Mouse (Mus musculus): ENCODE measurements around the gene Trim43b.
"Not testable (repeated sequence)": the region's sequence is repeated elsewhere in the genome, so short reads cannot be mapped to it uniquely, and the experiment has no call there.

Trim43b gene

DNA sequence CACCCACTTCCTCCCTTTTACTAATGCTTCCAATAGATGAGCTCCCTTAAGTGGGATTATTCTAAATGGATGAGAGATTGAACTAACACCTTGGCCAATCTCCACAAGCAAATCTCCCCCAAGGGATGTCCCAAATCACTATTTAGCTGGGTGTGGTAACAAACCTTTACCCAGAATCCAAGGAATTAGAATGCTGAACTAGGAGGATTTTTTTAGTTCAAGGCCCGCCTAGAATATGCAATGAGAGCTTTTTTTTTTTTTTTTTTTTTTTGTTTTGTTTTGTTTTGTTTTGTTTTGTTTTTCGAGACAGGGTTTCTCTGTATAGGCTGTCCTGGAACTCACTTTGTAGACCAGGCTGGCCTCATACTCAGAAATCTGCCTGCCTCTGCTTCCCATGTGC, at the start of gene Trim43b:
TSS of gene Trim43b (minus strand) at position 101 of the 400 bp plus-strand sequence.
- not testable (repeated sequence) for DNase-seq

DNA sequence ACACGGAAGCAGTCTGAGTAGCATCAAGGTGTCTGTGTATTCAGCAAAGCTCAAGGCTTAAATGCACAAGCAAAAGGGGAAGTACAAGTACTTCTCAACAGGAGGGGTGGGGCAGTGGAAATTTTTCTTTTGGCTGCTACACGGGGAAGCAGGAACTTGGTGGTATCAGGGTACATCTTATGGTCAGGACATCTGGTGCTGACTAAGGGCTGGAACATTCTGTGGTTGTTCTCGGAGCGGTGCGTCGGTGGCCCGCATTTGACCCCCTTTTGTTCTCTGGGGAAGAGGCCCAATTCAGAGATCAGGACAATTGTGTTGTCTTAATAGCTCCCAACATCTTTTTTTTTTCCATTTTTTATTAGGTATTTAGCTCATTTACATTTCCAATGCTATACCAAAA, 11.9 kb upstream of the Trim43b start:
- not testable (repeated sequence) for DNase-seq

DNA sequence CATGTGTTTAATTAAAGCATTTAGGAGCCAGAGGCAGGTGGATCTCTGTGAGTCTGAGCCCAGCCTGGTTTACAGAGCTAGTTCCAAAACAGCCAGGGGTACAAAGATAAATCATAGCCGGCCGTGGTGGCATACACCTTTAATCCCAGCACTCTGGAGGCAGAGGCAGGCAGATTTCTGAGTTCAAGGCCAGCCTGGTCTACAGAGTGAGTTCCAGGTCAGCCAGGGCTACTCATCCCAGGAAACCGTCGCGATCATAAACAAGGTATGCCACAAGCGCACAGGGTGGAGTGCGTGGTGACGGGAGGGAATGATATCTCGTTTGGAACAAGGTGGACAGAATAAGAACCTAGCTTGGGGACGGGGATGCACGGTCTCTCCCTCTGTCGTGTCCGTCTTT, 5.9 kb downstream of the Trim43b start:
- not testable (repeated sequence) for DNase-seq

DNA sequence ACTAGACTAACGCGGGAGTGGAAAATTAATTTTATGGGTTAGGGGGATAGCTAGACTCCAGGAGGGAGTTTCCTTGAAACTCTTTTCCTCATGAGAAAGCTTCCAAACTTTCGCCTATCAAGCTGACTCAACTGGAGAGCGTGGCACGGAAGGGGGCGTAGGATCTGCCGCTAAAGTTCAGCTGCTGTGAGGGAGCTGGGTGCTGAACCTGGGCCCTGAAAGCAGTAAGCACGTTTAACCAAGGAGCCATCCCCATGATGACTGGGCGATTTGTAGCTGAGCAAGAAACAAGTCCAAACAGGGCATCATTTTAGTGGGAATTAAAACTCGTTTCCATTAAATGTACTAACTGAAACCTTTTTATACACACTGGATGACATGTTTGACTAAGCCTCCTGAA, 13.0 kb downstream of the Trim43b start:
- DNase-seq, result not testable (repeated sequence)

DNA sequence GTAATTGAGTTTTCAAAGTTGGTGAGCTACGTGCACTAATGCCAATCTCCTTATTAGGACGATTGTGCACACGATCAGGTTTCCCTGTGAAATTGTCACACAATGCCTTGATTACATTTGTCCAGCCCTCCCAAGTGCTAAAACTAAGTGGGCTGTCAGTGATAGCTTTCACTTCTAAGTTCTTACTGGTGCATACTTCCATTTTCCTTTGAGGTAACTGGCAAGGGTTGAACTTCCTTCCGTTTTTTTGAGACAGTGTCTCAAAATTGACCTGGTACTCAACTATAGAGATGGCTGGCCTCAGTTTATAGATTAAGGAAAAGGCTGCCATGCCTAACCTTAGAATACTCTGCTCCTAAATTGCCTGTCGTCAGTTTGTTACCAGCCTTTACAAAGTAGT, 16.1 kb downstream of the Trim43b start:
- DNase-seq, result not testable (repeated sequence)

DNA sequence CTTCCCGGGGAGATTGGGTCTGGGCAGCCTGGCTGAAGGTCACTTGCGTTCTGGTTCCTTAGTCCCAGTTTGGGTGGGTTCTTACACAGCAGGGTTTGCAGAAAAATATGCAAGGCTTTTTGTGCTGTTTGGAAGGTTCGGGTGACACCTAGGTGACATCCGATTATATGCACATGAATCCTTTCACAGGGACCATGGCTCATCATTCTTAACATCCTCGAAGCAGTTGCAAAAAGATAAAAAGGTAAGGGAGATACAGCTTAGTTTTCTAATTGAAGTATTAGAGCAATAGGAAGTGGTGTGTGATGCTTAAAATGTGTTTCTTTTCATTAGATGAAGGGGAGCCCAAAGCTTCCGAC, 25.5 kb downstream of the Trim43b start:
- DNase-seq, result not testable (repeated sequence)

DNA sequence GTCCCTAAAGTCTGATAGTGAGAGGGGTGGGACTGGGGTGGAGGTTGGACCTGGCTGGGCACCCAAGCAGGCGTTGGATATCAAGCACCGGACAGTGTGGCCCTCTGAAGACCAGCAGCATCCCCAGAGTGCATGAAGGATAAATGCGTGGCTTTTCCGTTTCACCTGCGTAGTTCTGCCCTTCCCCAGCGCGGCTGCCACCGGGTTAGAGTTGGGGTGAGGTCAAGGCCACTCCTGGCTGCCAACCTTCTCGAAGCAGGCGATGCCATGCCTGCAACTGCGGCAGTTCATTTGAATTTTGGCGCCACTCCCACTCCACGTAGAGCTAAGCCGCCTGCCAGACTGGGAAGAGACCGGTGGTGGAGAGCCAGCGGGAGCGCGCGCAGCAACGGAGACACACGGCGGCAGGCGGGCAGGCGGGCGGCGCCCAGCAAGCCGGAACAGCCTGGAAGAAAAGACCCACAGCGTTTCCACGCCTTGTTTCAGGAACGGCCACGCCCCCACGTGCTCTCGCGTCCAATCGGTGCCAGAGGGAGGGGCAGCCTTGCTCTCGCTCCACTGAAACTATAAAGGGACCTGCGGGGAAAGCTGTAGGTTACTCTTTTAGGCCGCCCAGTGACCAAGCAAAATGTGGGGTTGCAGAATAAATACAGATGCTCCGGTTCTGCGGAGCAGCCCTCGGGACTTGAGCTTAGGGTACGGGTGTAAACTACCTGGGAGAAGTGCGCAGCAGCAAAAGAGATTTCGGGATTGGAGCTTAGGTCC, 26.1 kb downstream of the Trim43b start:
- DNase-seq, result peak; percentile 93 to 94

All from cerebellum, postnatal 10 days (tissue).